Mouse (Mus musculus) macrophage (primary cell): ENCODE measurements at regions not wholly inside any gene's neighbourhood (a gene's known extent, or its start where the extent isn't known, plus 50 kb on each side); places are given as distances from the start of the nearest gene placed in this dataset.
A peak's percentile ranks its signal among the peaks of the same experiment; 100 is the strongest.

Experiments
- H3K27ac ChIP-seq: fragments of 350-480 bp; formaldehyde crosslinking; 2 replicates; pipeline ENCODE4 v1.9.0; 2021
- H3K36me3 ChIP-seq: fragments of 350-480 bp; formaldehyde crosslinking; 2 replicates; pipeline ENCODE4 v1.9.0; 2021; ENCODE audit errors: inconsistent target
- H3K4me3 ChIP-seq: fragments of 350-480 bp; formaldehyde crosslinking; 2 replicates; pipeline ENCODE4 v1.9.0; 2021; ENCODE audit errors: inconsistent target
- H3K79me2 ChIP-seq: fragments of 350-480 bp; formaldehyde crosslinking; 2 replicates; pipeline ENCODE4 v1.9.0; 2021; ENCODE audit errors: inconsistent target
- WGBS: methylation state at CpG from one replicate; pipeline ENCODE4 v1.1.7; 2026; ENCODE audit warnings: inconsistent platforms; ENCODE audit not compliant: missing documents; 5-methylcytosine and 5-hydroxymethylcytosine counted together

DNA sequence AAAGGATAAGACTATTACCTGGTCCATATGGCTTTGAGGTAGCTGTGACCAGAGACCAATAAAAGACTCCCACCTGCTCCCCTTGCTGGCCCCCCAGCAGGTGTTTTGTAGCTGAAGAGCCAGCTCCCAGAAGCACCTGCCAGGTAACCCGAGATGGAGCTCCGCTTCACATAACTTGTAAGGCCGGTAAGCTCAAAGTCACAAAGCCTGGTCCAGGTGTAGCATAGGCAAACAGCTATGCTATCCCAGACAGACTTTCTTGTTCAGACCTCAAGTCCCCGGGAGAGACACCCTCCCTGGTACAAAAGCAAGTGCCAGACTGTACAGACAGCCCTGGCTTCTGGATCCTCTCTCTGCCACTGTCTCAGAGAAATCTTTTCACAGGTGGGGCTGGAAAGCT lies 154.6 kb downstream of the Tomm20 start:
- 94% methylated on average over 4 of the region's 4 CpGs for WGBS
- Histone ChIP-seq H3K79me2 (no peaks in the 10 kb centered on the region), H3K36me3 (no peaks in the 10 kb centered on the region), H3K4me3 (no peak overlapping the region), H3K27ac (no peak overlapping the region)

DNA sequence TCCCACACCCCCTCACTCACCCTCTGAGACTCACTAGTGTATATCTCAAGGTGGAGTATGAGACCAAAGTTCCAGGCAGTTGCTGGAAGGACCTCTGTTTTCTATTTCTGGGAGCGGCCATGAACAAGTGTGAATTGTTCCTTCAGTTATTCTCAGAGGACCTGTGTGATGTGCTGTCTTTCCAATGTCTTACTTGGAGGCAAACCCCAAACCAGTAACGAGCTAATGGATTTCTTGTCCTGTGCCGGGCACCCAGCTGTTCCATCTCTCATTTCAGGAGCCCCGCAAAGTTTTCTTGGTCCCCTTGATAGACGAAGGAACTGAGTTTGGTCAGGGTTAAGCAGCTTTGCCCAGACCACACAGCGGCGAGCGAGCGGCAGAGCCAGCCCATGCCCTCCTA lies 155.4 kb downstream of the Tomm20 start:
- WGBS, result 98% methylated on average over 9 of the region's 9 CpGs
- Histone ChIP-seq H3K79me2 (no peaks in the 10 kb centered on the region), H3K36me3 (no peaks in the 10 kb centered on the region), H3K4me3 (no peak overlapping the region), H3K27ac (no peak overlapping the region)

DNA sequence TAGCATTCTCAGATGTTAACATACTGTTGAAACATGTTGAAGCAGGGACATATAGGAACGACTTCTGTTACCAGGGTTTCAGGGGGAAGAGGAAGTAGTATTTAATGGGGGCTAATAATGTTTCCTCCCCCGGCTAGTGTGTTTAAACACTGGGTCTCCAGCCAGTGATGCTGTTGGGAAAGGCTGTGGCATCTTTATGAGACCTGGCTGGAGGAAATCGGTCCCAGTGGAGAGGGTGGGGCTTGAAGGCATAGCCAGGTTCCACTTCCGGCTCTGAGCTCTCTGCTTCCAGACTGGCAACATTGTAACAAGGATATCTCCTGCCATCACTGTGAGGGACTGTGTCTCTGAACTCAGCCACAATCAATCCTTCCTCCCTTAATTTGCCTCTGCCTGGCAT lies 156.6 kb downstream of the Tomm20 start:
- Histone ChIP-seq H3K27ac (no peak overlapping the region), H3K79me2 (no peaks in the 10 kb centered on the region), H3K4me3 (no peak overlapping the region), H3K36me3 (no peaks in the 10 kb centered on the region)
- 23% methylated on average over 4 of the region's 4 CpGs for WGBS

DNA sequence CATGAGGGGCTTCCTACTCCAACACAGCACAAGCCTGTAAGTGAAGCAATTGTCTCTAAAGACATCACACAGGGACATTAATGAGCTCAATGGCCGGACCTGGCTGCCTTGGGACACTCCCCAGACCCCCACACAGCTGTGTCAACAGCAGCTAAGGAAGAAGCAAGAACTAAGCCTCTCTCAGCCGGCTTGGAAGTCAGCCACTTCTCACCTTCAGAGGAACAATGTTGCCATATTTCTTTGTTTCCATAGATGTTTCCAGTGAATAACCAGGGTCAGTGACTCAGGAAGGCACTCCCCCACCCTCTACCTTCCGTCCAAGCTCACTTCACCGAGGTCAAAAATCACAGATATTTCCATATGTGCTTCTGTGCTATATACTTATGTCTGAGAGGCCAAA lies 157.0 kb downstream of the Tomm20 start:
- no peaks in the 10 kb centered on the region for H3K79me2 ChIP-seq
- no peaks in the 10 kb centered on the region for H3K36me3 ChIP-seq
- no peak overlapping the region for H3K27ac ChIP-seq
- 54% methylated on average over 4 of the region's 4 CpGs for WGBS
- no peak overlapping the region for H3K4me3 ChIP-seq

DNA sequence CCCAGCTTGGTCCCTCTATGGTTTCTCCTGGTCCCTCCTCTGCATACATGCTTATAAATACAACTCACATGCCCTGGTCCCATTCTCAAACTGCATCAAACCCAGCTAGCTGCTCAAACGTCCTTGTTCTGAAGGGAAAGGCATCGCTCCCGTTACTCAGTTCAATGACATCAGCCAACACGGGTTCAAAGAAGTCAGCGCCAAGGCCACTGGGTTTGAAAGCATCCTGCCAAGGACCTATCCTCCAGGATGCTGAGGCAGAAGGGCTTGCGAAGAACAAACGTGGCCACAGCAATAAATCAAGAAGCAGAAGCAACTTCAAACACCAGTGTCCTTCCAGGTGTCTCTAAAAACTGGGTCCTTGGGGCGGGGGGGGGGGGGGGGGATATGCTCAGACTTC lies 158.2 kb downstream of the Tomm20 start:
- no peaks in the 10 kb centered on the region for H3K36me3 ChIP-seq
- H3K4me3 ChIP-seq, result no peak overlapping the region
- no peak overlapping the region for H3K27ac ChIP-seq
- no peaks in the 10 kb centered on the region for H3K79me2 ChIP-seq
- 93% methylated on average over 8 of the region's 8 CpGs for WGBS

DNA sequence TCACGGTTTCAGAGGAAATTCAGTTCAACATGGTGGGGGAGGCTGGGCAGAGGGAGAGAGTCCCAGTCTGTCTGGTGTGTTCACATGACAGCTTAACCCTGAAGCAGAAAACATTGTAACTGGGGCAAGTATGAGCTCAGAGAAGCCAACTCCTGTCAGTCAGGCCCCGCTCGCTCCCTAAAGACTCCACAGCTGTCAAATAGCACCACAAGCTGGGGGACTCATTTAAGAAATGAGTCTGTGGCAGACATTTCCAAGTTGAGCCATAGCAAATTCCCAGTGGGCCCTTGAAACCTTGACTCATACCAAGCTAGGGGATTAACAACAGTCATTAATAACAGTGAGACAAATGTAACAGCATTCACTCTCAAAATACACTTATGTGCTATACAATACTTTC lies 160.4 kb downstream of the Tomm20 start:
- Histone ChIP-seq H3K27ac (no peak overlapping the region), H3K79me2 (no peaks in the 10 kb centered on the region), H3K4me3 (no peak overlapping the region), H3K36me3 (no peaks in the 10 kb centered on the region)
- WGBS, result 93% methylated on average over 3 of the region's 3 CpGs

DNA sequence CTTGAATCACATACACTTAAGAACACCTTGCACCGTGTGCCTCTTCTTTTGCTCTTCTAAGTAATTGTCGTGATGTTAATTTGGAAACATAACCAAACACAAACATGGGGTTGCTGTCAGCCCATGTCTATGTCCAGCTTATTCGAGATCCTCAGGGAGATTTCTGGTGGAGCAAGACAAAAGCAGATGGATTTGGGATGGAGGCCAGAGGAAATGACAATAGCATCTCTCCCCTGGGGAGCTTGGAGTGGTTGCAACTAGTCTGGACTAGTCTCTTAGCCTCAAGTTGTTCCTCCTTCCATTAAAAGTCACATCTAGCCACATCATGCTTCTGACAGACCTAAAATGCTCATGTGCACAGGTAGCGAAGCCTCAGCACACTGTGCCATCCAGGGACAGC lies 161.0 kb downstream of the Tomm20 start:
- WGBS, result 88% methylated on average over 3 of the region's 4 CpGs
- no peak overlapping the region for H3K4me3 ChIP-seq
- no peaks in the 10 kb centered on the region for H3K36me3 ChIP-seq
- H3K79me2 ChIP-seq, result no peaks in the 10 kb centered on the region
- H3K27ac ChIP-seq, result no peak overlapping the region

DNA sequence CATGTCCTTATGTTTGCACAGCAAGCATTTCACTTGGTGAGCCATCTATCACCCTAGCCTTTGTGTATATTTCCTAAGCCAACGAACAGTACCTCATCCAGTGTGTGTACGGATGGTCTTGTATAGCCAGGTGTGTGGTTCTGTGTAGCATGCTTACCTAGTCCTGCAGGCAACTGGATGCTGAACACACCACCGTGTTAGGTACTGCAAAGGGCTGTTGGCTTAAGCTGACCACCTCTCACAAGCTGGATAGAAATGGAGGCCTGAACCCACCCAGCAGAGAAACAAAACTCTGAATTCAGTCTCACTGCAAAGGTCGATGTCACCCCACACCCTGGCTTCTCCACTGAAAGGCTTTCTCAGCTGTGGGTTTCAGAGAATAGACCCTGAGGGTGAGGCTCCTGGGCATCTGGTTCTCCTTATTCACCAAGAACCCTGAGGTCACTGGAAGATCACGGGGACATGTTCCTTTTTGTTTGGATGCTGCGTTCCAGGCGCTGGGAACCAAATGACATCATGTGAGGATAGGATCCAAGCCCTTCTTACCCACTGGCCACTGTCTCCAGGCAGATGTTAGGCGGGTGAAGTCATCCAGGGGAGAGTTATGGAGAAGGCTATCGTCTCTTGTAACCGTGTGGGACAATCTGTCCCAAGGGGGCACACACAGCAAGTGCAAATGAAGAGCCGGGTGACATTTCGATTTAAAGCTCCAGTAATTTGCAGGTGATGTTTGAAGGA lies 161.8 kb downstream of the Tomm20 start:
- WGBS, result 95% methylated on average over 12 of the region's 12 CpGs
- Histone ChIP-seq H3K27ac (no peak overlapping the region), H3K4me3 (no peak overlapping the region), H3K79me2 (no peaks in the 10 kb centered on the region), H3K36me3 (no peaks in the 10 kb centered on the region)

DNA sequence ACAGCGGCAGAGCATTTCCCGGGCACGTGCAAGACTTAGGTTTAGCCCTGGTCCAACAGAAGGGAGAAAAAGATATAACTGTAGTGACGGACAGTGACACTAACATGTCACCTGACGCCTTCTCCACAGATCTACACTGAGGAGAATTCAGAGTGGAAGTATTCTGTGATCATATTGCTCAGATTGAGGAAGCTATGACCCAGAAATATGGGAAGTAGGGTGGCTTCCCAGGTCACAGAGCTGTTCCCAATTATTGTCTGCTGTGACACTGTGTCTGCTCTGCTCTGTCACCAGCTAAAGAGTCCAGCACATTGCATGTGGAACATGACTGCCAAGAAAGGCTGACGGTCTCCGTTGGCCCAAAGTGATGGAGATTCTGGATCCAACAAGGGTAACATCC lies 167.0 kb downstream of the Tomm20 start:
- WGBS, result 79% methylated on average over 7 of the region's 7 CpGs
- no peaks in the 10 kb centered on the region for H3K79me2 ChIP-seq
- H3K4me3 ChIP-seq, result no peak overlapping the region
- no peaks in the 10 kb centered on the region for H3K36me3 ChIP-seq
- H3K27ac ChIP-seq, result peak overlapping the region; percentile 24

DNA sequence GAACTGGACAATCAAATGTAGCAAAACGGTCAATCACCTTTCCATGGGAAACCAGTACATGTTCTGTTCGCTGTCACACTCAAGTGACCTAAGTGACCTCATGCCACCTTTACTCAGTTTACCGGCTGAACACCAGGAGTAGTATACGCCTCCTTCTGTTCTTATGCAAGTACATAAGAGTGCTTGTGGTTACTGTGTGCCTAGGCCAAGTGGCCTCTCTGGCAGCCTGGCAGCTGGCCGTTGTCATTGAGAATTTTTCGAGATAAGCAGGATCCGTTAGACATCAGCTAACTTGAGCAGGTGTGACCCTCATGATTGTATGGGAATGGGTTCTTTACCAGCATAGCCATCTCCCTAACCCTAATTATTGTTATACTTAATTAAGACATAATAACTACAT lies 167.5 kb downstream of the Tomm20 start:
- peak overlapping the region; percentile 24 for H3K27ac ChIP-seq
- WGBS, result 87% methylated on average over 7 of the region's 7 CpGs

DNA sequence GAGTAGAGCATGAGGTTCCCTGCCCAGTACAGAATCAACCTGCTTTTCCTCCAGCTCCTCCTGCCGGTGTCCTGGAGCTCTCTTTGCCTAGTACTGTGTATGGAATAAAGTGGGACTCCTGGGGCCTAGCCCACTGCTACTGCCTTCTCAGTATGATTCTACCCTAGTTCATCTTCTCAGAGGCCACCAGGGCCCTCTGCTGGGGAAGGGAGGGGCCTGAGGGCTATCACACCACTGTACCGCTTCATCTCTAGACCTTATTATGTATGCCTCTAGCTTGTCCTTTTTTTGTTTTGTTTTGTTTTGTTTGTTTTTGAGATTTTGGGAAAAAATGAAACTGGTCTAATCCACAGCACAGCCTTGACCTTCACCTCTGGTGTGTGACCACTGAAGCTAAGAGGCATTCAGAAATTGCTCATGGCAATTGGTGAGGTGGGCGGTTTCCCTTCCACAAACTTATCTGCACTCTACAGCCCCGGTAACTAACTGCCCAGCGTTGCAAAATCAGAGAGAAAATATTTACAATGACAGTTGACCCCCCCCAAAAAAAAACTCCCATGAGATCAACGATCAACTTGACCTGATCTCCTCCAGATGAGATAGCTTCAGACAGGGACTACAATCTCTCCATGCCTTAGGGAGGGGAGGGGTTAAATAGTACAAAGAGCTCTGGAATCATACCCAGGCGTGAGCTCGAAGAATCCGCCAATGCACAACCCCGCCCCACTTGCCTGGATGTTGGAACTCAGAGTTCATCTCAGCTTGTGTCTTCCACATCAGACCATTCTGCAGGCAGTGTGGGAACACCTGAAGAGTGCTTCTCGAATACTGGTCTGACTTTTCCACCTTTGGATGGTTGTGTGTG lies 168.8 kb downstream of the Tomm20 start:
- Histone ChIP-seq H3K4me3 (no peak overlapping the region), H3K27ac (no peak overlapping the region), H3K36me3 (no peaks in the 10 kb centered on the region), H3K79me2 (no peaks in the 10 kb centered on the region)
- 79% methylated on average over 11 of the region's 11 CpGs for WGBS

More for the DNA sequence above, 167.5 kb downstream of the Tomm20 start:
- Histone ChIP-seq H3K36me3 (no peaks in the 10 kb centered on the region), H3K79me2 (no peaks in the 10 kb centered on the region), H3K4me3 (no peak overlapping the region)

DNA sequence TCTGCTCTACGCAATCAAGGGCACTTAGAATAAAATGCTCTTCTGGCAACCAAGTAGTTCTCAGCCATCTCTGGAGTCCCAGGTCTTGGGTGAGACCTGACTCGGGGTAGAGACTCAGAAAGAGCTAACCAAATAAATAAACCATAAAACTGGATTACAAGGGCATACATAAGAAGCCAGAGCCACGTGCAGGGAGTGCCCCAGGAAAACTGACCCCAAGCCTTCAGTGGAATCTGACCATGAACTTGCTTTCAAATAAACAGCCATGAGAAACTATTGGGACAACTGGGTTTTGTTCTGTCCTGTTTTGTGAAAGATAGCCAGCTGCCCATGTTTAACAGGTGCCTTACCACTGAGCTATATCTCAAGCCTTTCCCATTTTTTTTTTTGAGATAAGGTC lies 170.3 kb downstream of the Tomm20 start:
- Histone ChIP-seq H3K4me3 (no peak overlapping the region), H3K36me3 (no peaks in the 10 kb centered on the region), H3K79me2 (no peaks in the 10 kb centered on the region), H3K27ac (no peak overlapping the region)
- WGBS, result 94% methylated on average over 3 of the region's 3 CpGs

DNA sequence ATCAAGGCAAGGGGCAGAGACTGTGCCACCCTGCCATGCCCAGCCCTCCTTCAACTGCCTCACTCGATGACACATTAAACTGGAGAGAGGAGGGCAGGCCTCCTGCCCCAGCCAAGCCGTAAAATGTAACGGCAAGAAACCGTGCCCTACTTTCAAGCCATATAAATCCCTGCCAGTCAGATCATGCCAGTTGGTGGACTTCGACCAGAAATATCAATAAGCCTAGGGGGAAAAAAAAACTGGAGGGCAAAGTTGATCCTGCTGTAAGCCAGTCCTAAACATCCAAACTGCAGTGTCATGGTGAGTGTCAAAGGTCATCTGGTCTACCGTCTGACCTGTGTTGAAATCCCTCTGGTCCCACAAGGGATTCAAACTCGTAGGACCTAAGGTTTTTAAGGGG lies 170.8 kb downstream of the Tomm20 start:
- Histone ChIP-seq H3K79me2 (no peaks in the 10 kb centered on the region), H3K4me3 (no peak overlapping the region), H3K27ac (no peak overlapping the region), H3K36me3 (no peaks in the 10 kb centered on the region)
- 83% methylated on average over 7 of the region's 7 CpGs for WGBS

DNA sequence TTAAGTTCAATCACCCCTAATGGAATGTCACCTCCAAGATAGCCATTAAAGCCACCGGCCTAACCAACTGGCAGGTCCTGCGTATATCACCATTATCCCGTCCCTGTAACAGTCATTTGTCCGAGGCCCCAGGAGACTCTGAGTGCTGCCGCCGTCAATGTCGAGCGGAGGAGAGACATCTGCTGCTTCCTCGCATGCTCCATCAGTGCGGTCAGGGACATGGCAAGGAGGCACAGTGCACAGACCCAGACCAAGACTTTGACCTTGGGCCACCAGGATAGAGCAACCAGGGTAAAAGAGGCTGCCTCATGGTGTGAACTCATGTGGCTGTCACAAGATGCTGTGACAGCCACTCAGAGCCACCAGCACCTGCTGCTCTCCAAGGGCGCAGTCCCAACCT lies 172.9 kb downstream of the Tomm20 start:
- Histone ChIP-seq H3K36me3 (no peaks in the 10 kb centered on the region), H3K4me3 (no peak overlapping the region), H3K27ac (no peak overlapping the region), H3K79me2 (no peaks in the 10 kb centered on the region)
- 94% methylated on average over 11 of the region's 11 CpGs for WGBS

DNA sequence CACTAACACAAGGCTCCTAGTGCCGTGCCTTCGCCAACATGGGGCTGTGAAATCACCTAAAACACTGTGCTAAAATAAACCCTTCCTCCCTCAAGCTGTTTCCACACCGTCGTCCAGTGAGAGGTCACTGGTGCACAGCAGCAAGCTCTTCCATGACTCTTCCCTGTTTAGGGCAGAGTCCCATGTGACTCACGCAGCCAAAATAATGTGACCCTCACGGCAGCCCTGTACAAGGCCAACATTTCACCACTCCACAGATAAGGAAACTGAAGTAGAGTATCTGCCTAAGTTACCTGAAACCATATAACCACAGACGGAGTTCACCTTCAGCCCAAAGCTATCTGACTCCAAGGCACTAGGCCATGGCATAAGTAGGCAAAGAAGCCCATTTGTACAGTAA lies 173.4 kb downstream of the Tomm20 start:
- WGBS, result 89% methylated on average over 7 of the region's 7 CpGs
- H3K79me2 ChIP-seq, result no peaks in the 10 kb centered on the region
- no peak overlapping the region for H3K4me3 ChIP-seq
- no peak overlapping the region for H3K27ac ChIP-seq
- H3K36me3 ChIP-seq, result no peaks in the 10 kb centered on the region
